Mouse (Mus musculus): ENCODE measurements around the gene Tbc1d20.

DNA sequence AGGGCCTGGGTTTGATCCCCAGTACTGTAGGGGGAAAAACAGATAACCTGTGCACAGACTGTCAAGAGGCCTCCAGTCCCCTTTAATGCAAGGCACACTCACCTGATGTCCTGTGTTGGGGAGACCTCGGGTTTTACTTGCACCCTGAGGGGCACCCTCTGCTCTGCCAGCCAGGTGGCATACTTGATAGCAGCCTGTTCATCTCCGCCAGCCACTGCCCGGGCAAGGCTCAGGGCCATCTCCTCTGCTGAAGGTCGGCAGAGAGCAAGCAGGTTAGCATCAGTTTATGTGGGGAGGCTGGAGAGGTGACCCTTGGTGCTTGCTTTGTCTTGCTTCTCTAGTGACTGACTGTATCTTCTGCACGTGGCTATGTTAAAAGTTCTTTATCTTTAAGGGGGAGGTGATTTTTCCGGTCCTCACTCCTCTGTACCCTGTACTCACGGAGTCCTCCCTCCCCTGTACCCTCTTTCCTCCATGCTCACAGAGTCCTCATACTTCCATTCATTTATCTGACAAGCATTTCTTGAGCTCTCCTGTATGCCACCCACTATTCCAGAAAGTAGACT, 37.3 kb downstream of the Tbc1d20 start:
- TF ChIP-seq CTCF (IDR thresholded peaks at IDR 0.05) (no peak), EP300 (IDR thresholded peaks at IDR 0.05) (no peak)

Data from lung, postnatal 0 days (tissue).